Mouse (Mus musculus) cerebellum, adult 18-20 months (tissue): ENCODE data around the gene Lyve1.
A peak's percentile ranks its signal among the peaks of the same experiment; 100 is the strongest.

ENCODE experiments used
- DNase-seq, 2 experiments: peaks; one replicate each; pipeline ENCODE4 v3.0.0; 2021

The Lyve1 gene

GRCm38 (mm10) chr7:110808962-110809361, 54.1 kb downstream of the Lyve1 start:
- DNase-seq: no peak

- DNase-seq: no peak
These were observed 55.5 kb downstream of the Lyve1 start for GRCm38 (mm10) chr7:110807460-110808030.

GRCm38 (mm10) chr7:110804266-110804665, 58.8 kb downstream of the Lyve1 start:
- peak; percentile 27 to 37 for DNase-seq

DNA sequence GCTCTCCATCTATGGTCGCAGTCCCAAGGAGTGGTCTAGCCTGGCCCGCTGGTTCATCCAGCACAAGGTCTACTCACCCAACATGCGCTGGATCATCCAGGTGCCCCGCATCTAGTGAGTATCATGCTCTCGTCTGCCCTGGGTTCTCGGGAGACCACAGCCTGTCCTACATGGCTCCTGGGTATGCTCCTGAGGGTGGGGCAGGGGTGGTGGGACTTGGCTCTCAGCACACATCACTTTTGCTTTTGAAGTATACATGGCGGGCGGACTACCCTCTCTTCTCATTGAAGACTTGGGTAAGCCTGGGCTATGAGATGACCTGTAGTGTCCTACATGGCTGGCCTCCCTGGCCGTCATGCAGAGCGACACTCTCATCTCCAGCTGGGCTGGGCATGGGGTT, 59.9 kb downstream of the Lyve1 start:
- DNase-seq: no peak

DNA sequence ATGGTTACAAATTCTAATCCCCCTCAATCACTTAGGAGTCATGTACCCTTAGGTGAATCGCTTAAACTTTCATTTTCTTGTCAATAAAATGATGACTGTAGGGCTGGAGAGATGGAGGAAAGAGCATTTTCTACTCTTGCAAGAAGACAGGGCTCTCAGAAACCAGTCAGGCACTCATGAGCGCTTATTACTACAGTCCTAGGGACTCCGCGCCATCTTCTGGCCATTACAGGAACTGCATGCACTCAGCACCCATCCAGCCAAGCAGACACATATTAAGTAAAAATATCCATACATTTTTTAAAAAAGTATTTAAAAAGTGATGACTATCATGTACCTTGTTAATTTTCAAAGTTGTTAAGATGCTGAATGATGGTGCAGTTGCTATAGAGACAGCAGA, 62.0 kb downstream of the Lyve1 start:
- DNase-seq: peak; percentile 82 to 87
